Mouse (Mus musculus) ES-E14 (cell line): ENCODE measurements around the gene Chchd2. TPM values are rescaled to one million over a fixed set of nuclear protein-coding genes. Genes with fewer than 3 reads are reported as not detected.

Source experiments
- DNase-seq: peaks from one replicate; pipeline ENCODE4 v3.0.0-alpha.2; 2013; ENCODE audit warnings: low read depth, low spot score
- H3K27ac ChIP-seq: 2 replicates; pipeline ENCODE4 v1.5.1; 2012; ENCODE audit warnings: low read depth, mild to moderate bottlenecking, low read length, moderate library complexity, mixed read lengths; ENCODE audit not compliant: poor library complexity, insufficient read depth, severe bottlenecking
- H3K36me3 ChIP-seq: 2 replicates; pipeline ENCODE4 v1.6.1; 2012; ENCODE audit warnings: mild to moderate bottlenecking, low read length, moderate library complexity, mixed read lengths; ENCODE audit not compliant: control insufficient read depth, poor library complexity, insufficient read depth, severe bottlenecking
- H3K4me1 ChIP-seq, 2 experiments: fragments of 150-350 bp in 1 of 2; sonication (generic) in 1 of 2; 2 replicates each; pipeline ENCODE4 v1.6.1; 2012; ENCODE audit warnings: low read length in 2 of 2, mild to moderate bottlenecking in 1 of 2, mixed read lengths in 1 of 2; ENCODE audit not compliant: control insufficient read depth in 2 of 2, insufficient read depth in 2 of 2, poor library complexity in 1 of 2
- H3K4me3 ChIP-seq, 2 experiments: fragments of 150-350 bp in 1 of 2; sonication (generic) in 1 of 2; 2 replicates each; pipeline ENCODE4 v1.5.1; 2012; ENCODE audit warnings: low read length in 2 of 2, low read depth in 1 of 2, mild to moderate bottlenecking in 1 of 2, mixed read lengths in 1 of 2; ENCODE audit not compliant: insufficient read depth in 1 of 2, poor library complexity in 1 of 2, severe bottlenecking in 1 of 2
- H3K9ac ChIP-seq: 2 replicates; pipeline ENCODE4 v1.6.1; 2012; ENCODE audit warnings: low read depth, mild to moderate bottlenecking, low read length, mixed read lengths; ENCODE audit not compliant: poor library complexity, insufficient read depth, severe bottlenecking
- H3K9me3 ChIP-seq: fragments of 150-350 bp; sonication (generic); 2 replicates; pipeline ENCODE4 v1.6.1; 2012; ENCODE audit warnings: low read depth, mild to moderate bottlenecking, low read length; ENCODE audit not compliant: control insufficient read depth, insufficient read depth
- CHD2 ChIP-seq: IDR thresholded peaks from 2 replicates; pipeline ENCODE4 v1.6.1; 2014; ENCODE audit warnings: mild to moderate bottlenecking, low read depth, low read length, inconsistent platforms
- HCFC1 ChIP-seq: IDR thresholded peaks from 2 replicates; pipeline ENCODE4 v1.6.1; 2012; ENCODE audit warnings: low read length, inconsistent platforms, borderline replicate concordance; ENCODE audit not compliant: insufficient read depth
- MAFK ChIP-seq: IDR thresholded peaks from 2 replicates; pipeline ENCODE4 v1.6.1; 2014; ENCODE audit warnings: mild to moderate bottlenecking, low read depth, low read length, inconsistent platforms; ENCODE audit not compliant: insufficient read depth
- ZC3H11A ChIP-seq: IDR thresholded peaks from 2 replicates; pipeline ENCODE4 v1.6.1; 2012; ENCODE audit warnings: low read depth, mild to moderate bottlenecking, inconsistent platforms, low read length, borderline replicate concordance
- ZNF384 ChIP-seq: IDR thresholded peaks from 2 replicates; pipeline ENCODE4 v1.6.1; 2012; ENCODE audit warnings: low read depth, low read length, inconsistent platforms
- in situ Hi-C, 2 experiments: fragments of 600-800 bp; cut with MboI; formaldehyde crosslinking; loops; one replicate each; pipeline ENCODE4 v1.15.1; 2025; ENCODE audit warnings: low sequenced_read_pairs in 2 of 2, inconsistent platforms in 1 of 2; ENCODE audit not compliant: unreplicated experiment in 2 of 2
- total RNA-seq: library from RNA; depleted of rRNA; stranded (reverse); fragments of 300-350 nt; gene quantifications from 2 replicates; pipeline ENCODE4 v1.2.3, GENCODE M21; 2012; rRNA removed

Gene Chchd2
- total RNA-seq, 1 experiment, result 874 TPM

DNA sequence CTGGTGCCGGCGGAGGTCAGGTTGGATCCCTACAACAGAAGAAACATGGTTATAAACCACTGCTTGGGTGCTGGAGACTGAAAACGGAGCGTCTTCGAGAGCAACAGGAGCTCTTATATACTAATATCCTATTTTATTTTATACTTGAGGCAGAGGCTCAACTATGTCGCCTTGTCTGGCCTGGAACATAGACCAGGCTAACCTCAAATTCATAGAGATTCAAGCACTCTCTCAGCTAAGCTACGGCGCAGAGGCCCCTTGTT is 39.8 kb downstream of the Chchd2 start:
- no peaks in the 10 kb centered on the region for H3K9me3 ChIP-seq
- peak overlapping the region; percentile 85 for H3K9ac ChIP-seq
- TF ChIP-seq HCFC1 (no peak), ZNF384 (no peak), CHD2 (no peak), ZC3H11A (no peak), MAFK (no peak)
- in situ Hi-C loops, result no loop called here
- H3K4me3 ChIP-seq, result peak overlapping the region; percentile 64 to 77
- H3K27ac ChIP-seq, result peak overlapping the region; percentile 68; the same call in 1 of the 2 replicates
- H3K36me3 ChIP-seq, result peaks cover 14% of the 10 kb centered on the region
- DNase-seq, result no peak
- H3K4me1 ChIP-seq, result peaks cover 0 to 2% of the 10 kb centered on the region in 2 experiments; a peak in 2 of 4 replicates

DNA sequence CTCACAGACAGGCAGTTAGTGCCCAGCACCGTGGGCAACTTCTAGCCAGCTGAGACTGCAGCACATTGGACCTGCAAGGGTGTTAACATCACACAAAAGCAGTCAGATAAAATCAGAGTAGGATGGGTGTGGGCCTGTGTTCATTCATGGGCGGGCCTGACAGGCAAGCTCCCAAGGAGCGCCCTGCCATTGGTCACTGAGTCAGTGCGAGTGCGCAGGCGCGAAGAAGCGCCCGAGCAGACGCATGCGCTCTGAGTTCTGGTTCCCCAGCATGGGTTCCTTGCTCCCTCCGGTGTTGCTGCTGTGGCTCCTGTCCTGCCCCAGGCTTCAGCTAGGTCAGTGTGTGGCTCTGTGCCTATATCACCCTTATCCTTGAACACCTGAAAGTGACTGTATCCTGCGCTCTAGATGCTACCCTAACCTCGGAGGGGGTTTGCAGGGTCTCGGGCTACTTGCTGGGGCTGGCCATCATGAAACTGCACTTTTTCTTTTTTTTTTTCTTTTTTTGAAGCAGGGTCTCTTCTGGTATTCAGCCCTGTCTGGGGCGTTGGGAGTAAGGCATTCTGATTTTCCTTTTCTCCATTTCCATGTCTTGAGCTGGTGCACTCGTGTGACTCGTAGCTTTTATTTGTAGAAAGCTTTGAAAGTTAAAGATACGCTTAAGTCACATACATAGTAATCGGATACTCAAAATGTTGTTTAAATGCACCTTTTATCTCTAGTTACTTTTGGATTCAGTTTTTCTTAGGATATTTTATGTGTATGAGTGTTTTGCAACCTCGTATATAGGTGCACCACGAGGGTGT is 40.3 kb downstream of the Chchd2 start, which contains the start of gene Sumf2:
Gene Sumf2 (plus strand): TSS at position 235 of the 806 bp plus-strand sequence.
- peaks cover 13% of the 10 kb centered on the region for H3K36me3 ChIP-seq
- in situ Hi-C loops, result no loop called here
- no peaks in the 10 kb centered on the region for H3K9me3 ChIP-seq
- TF ChIP-seq MAFK (no peak), ZC3H11A (no peak), HCFC1 (no peak), CHD2 (no peak)
- H3K27ac ChIP-seq, result peak within 1 kb of the TSS; percentile 68; the same call in 1 of the 2 replicates
- H3K4me1 ChIP-seq, result peaks cover 0 to 2% of the 10 kb centered on the region in 2 experiments; a peak in 2 of 4 replicates
- H3K9ac ChIP-seq, result peak within 1 kb of the TSS; percentile 85
- DNase-seq, result peak; percentile 95
- H3K4me3 ChIP-seq, result peak within 1 kb of the TSS; percentile 64 to 77

DNA sequence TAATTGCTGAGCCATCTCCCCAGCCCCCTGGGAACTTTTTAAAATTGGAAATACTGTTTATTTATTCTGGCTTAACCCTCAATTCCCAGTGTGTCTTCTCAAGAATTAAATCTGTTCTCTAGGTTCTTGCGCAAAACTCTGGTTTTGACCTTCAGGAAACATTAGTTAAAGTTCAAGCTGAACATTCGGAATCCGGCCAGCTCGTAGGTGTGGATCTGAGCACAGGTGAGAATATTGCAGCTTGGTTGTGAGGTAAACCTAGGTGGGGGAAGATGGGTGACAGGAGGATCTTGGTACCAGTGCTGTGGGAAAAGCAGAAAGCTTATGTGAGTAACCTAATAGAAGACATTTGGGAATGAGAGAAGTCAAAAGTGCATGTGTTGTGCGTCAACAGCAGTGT is 42.4 kb downstream of the Chchd2 start:
- Histone ChIP-seq H3K27ac (no peak overlapping the region), H3K4me1 (peaks cover 0 to 2% of the 10 kb centered on the region in 2 experiments; a peak in 2 of 4 replicates), H3K9ac (no peak overlapping the region), H3K4me3 (no peak overlapping the region), H3K36me3 (peaks cover 13% of the 10 kb centered on the region), H3K9me3 (no peaks in the 10 kb centered on the region)
- DNase-seq, result no peak
- in situ Hi-C loops, result no loop called here
- TF ChIP-seq ZNF384, result no peak
- TF ChIP-seq MAFK, result no peak
- TF ChIP-seq HCFC1, result no peak
- no peak for TF ChIP-seq CHD2
- no peak for TF ChIP-seq ZC3H11A

Other genes with a start within 250 kb of the Chchd2 start
- gene Zfp11, start 217.4 kb downstream of the Chchd2 start, total RNA-seq, result 1.2 and 1.6 TPM in 2 replicates
- gene Sept14, start 179.0 kb downstream of the Chchd2 start, total RNA-seq, result 0.27 and 0.69 TPM in 2 replicates
- 142 and 147 TPM in 2 replicates for gene Mrps17, start 172.0 kb downstream of the Chchd2 start, total RNA-seq
- gene Nipsnap2, start 162.4 kb downstream of the Chchd2 start, total RNA-seq, result 25.1 and 32.3 TPM in 2 replicates
- 54.9 and 83.0 TPM in 2 replicates for gene Psph, start 100.0 kb downstream of the Chchd2 start, total RNA-seq
- 156 and 213 TPM in 2 replicates for gene Sumf2, start 40.5 kb downstream of the Chchd2 start, total RNA-seq
- 15.7 and 16.6 TPM in 2 replicates for gene Zbed5, start 8.3 kb upstream of the Chchd2 start, total RNA-seq
- 6.4 and 7.2 TPM in 2 replicates for gene Phkg1, start 11.1 kb upstream of the Chchd2 start, total RNA-seq
- 1.1 and 2.9 TPM in 2 replicates for gene Nupr1l, start 21.1 kb upstream of the Chchd2 start, total RNA-seq
- gene Vkorc1l1, start 54.5 kb upstream of the Chchd2 start, total RNA-seq, result 48.1 and 58.9 TPM in 2 replicates
- gene Gusb, start 115.6 kb upstream of the Chchd2 start, total RNA-seq, result 29.0 and 53.5 TPM in 2 replicates
- gene Asl, start 141.8 kb upstream of the Chchd2 start, total RNA-seq, result 27.2 and 31.8 TPM in 2 replicates
- 21.1 and 30.8 TPM in 2 replicates for gene Crcp, start 141.8 kb upstream of the Chchd2 start, total RNA-seq
- gene Tpst1, start 185.9 kb upstream of the Chchd2 start, total RNA-seq, result 51.4 and 59.9 TPM in 2 replicates